Mouse (Mus musculus) MEL (cell line): ENCODE data around the gene Adam33. TPM values are rescaled to one million over a fixed set of nuclear protein-coding genes. Genes with fewer than 3 reads are reported as not detected.

Experiments
- DNase-seq: peaks from one replicate; pipeline ENCODE4 v3.0.0; 2011; ENCODE audit warnings: low read depth, low spot score
- H3K27ac ChIP-seq: 2 replicates; pipeline ENCODE4 v1.5.1; 2012; ENCODE audit warnings: low read depth, mild to moderate bottlenecking, control low read depth, low read length, moderate library complexity; ENCODE audit not compliant: control insufficient read depth
- H3K27me3 ChIP-seq, 2 experiments: fragments of 150-350 bp in 1 of 2; sonication (generic) in 1 of 2; 2 replicates each; pipeline ENCODE4 v1.6.1; 2012; ENCODE audit warnings: low read length in 2 of 2, mild to moderate bottlenecking in 2 of 2, improper control_type of control experiment in 1 of 2, moderate library complexity in 1 of 2; ENCODE audit not compliant: insufficient read depth in 2 of 2, control insufficient read depth in 1 of 2
- H3K36me3 ChIP-seq, 2 experiments: 2 replicates each; pipeline ENCODE4 v1.6.1; 2012 to 2014; ENCODE audit warnings: low read length in 2 of 2, improper control_type of control experiment in 1 of 2, inconsistent platforms in 1 of 2, mild to moderate bottlenecking in 1 of 2; ENCODE audit not compliant: insufficient read depth in 2 of 2, control insufficient read depth in 1 of 2
- H3K4me1 ChIP-seq, 2 experiments: fragments of 150-350 bp in 1 of 2; sonication (generic) in 1 of 2; 2 replicates each; pipeline ENCODE4 v1.6.1; 2012; ENCODE audit warnings: low read length in 2 of 2, improper control_type of control experiment in 1 of 2, mild to moderate bottlenecking in 1 of 2; ENCODE audit not compliant: insufficient read depth in 2 of 2, control insufficient read depth in 1 of 2
- H3K4me3 ChIP-seq, 2 experiments: fragments of 150-350 bp in 1 of 2; sonication (generic) in 1 of 2; 2 replicates each; pipeline ENCODE4 v1.5.1; 2012; ENCODE audit warnings: low read depth in 2 of 2, low read length in 2 of 2, mild to moderate bottlenecking in 2 of 2, moderate library complexity in 2 of 2, control low read depth in 1 of 2, improper control_type of control experiment in 1 of 2; ENCODE audit not compliant: control insufficient read depth in 1 of 2, insufficient read depth in 1 of 2
- H3K79me2 ChIP-seq: 2 replicates; pipeline ENCODE4 v1.6.1; 2012; ENCODE audit warnings: mild to moderate bottlenecking, low read length, moderate library complexity; ENCODE audit not compliant: control insufficient read depth, poor library complexity, insufficient read depth
- H3K9ac ChIP-seq: 2 replicates; pipeline ENCODE4 v1.6.1; 2012; ENCODE audit warnings: low read depth, mild to moderate bottlenecking, control low read depth, low read length, moderate library complexity; ENCODE audit not compliant: control insufficient read depth, poor library complexity, severe bottlenecking
- H3K9me3 ChIP-seq: fragments of 150-350 bp; sonication (generic); replicated peaks from 2 replicates; pipeline ENCODE4 v1.6.1; 2012; ENCODE audit warnings: mild to moderate bottlenecking, low read length, improper control_type of control experiment, moderate library complexity; ENCODE audit not compliant: insufficient read depth
- BHLHE40 ChIP-seq: IDR thresholded peaks from 2 replicates; pipeline ENCODE4 v1.6.1; 2012; ENCODE audit warnings: low read depth, mild to moderate bottlenecking, inconsistent platforms, low read length, improper control_type of control experiment, borderline replicate concordance
- CHD2 ChIP-seq: IDR thresholded peaks from 2 replicates; pipeline ENCODE4 v1.6.1; 2011; ENCODE audit warnings: low read length, improper control_type of control experiment
- E2F4 ChIP-seq: IDR thresholded peaks from 2 replicates; pipeline ENCODE4 v1.6.1; 2011; ENCODE audit warnings: low read depth, low read length, improper control_type of control experiment, borderline replicate concordance
- ELF1 ChIP-seq: IDR thresholded peaks from 2 replicates; pipeline ENCODE4 v1.6.1; 2014; ENCODE audit warnings: low read depth, mild to moderate bottlenecking, inconsistent platforms, low read length, improper control_type of control experiment, moderate library complexity
- EP300 ChIP-seq, 2 experiments: IDR thresholded peaks; 2 replicates each; pipeline ENCODE4 v1.6.1; 2011; ENCODE audit warnings: improper control_type of control experiment in 2 of 2, low read length in 2 of 2, low read depth in 1 of 2, mild to moderate bottlenecking in 1 of 2
- ETS1 ChIP-seq: IDR thresholded peaks from 2 replicates; pipeline ENCODE4 v1.6.1; 2012; ENCODE audit warnings: low read depth, mild to moderate bottlenecking, inconsistent platforms, low read length, improper control_type of control experiment, moderate library complexity
- GABPA ChIP-seq: IDR thresholded peaks from 2 replicates; pipeline ENCODE4 v1.6.1; 2012; ENCODE audit warnings: low read depth, mild to moderate bottlenecking, inconsistent platforms, low read length, improper control_type of control experiment, moderate library complexity
- GATA1 ChIP-seq: IDR thresholded peaks from 2 replicates; pipeline ENCODE4 v1.6.1; 2011; ENCODE audit warnings: low read depth, low read length, improper control_type of control experiment
- JUND ChIP-seq: IDR thresholded peaks from 2 replicates; pipeline ENCODE4 v1.6.1; 2011; ENCODE audit warnings: low read depth, mild to moderate bottlenecking, improper control_type of control experiment, low read length
- KAT2A ChIP-seq: conservative IDR thresholded peaks from 2 replicates; pipeline ENCODE4 v1.6.1; 2012; ENCODE audit warnings: low read depth, low read length, improper control_type of control experiment, inconsistent platforms
- MAFK ChIP-seq: IDR thresholded peaks from 2 replicates; pipeline ENCODE4 v1.6.1; 2011; ENCODE audit warnings: low read depth, mild to moderate bottlenecking, low read length, improper control_type of control experiment, borderline replicate concordance
- MXI1 ChIP-seq: IDR thresholded peaks from 2 replicates; pipeline ENCODE4 v1.6.1; 2011; ENCODE audit warnings: mild to moderate bottlenecking, low read depth, low read length, improper control_type of control experiment
- MYB ChIP-seq: IDR thresholded peaks from 2 replicates; pipeline ENCODE4 v1.6.1; 2011; ENCODE audit warnings: mild to moderate bottlenecking, low read depth, low read length, improper control_type of control experiment
- NELFE ChIP-seq: IDR thresholded peaks from 2 replicates; pipeline ENCODE4 v1.6.1; 2011; ENCODE audit warnings: low read depth, low read length, improper control_type of control experiment
- POLR2A ChIP-seq, 2 experiments: IDR thresholded peaks; 2 replicates each; pipeline ENCODE4 v1.6.1; 2011 to 2012; ENCODE audit warnings: low read length in 2 of 2, mild to moderate bottlenecking in 2 of 2, control low read depth in 1 of 2, improper control_type of control experiment in 1 of 2, low read depth in 1 of 2, moderate library complexity in 1 of 2; ENCODE audit not compliant: control insufficient read depth in 1 of 2, insufficient read depth in 1 of 2, poor library complexity in 1 of 2
- POLR2AphosphoS2 ChIP-seq: IDR thresholded peaks from 2 replicates; pipeline ENCODE4 v1.6.1; 2011; ENCODE audit warnings: low read length, improper control_type of control experiment
- POLR2AphosphoS5 ChIP-seq: IDR thresholded peaks from 2 replicates; pipeline ENCODE4 v1.6.1; 2012; ENCODE audit warnings: low read depth, borderline replicate concordance, mild to moderate bottlenecking, inconsistent platforms, low read length, moderate library complexity, mixed read lengths
- RCOR1 ChIP-seq: IDR thresholded peaks from 2 replicates; pipeline ENCODE4 v1.6.1; 2012; ENCODE audit warnings: low read depth, mild to moderate bottlenecking, inconsistent platforms, low read length, improper control_type of control experiment
- TAL1 ChIP-seq: IDR thresholded peaks from 2 replicates; pipeline ENCODE4 v1.6.1; 2012; ENCODE audit warnings: mild to moderate bottlenecking, inconsistent platforms, low read length, moderate library complexity, mixed read lengths
- TBP ChIP-seq: IDR thresholded peaks from 2 replicates; pipeline ENCODE4 v1.8.0; 2011; ENCODE audit warnings: low read depth, low read length, improper control_type of control experiment
- UBTF ChIP-seq: IDR thresholded peaks from 2 replicates; pipeline ENCODE4 v1.6.1; 2012; ENCODE audit warnings: low read depth, mild to moderate bottlenecking, inconsistent platforms, low read length, improper control_type of control experiment, moderate library complexity, borderline replicate concordance; ENCODE audit not compliant: insufficient read depth
- USF2 ChIP-seq, 2 experiments: IDR thresholded peaks; 2 replicates each; pipeline ENCODE4 v1.6.1; 2011 to 2012; ENCODE audit warnings: improper control_type of control experiment in 2 of 2, low read length in 2 of 2, borderline replicate concordance in 1 of 2, inconsistent platforms in 1 of 2, low read depth in 1 of 2, mild to moderate bottlenecking in 1 of 2; ENCODE audit not compliant: insufficient read depth in 1 of 2
- ZNF384 ChIP-seq: IDR thresholded peaks from 2 replicates; pipeline ENCODE4 v1.6.1; 2012; ENCODE audit warnings: low read depth, mild to moderate bottlenecking, inconsistent platforms, low read length, improper control_type of control experiment
- polyA plus RNA-seq, 2 experiments: library from polyadenylated mRNA; stranded (reverse) in 1 of 2; unstranded in 1 of 2; fragments of >175 nt in 1 of 2; fragments of >200 nt in 1 of 2; gene quantifications; 2 replicates each; pipeline versions ENCODE4 v1.2.1 to v1.2.4; 2012; ENCODE audit warnings: low replicate concordance in 2 of 2, low read depth in 1 of 2; ENCODE audit not compliant: insufficient read length in 2 of 2, insufficient read depth in 1 of 2, missing spikeins in 1 of 2
- total RNA-seq: library from RNA; depleted of rRNA; stranded (reverse); fragments of 300-350 nt; gene quantifications from 2 replicates; pipeline ENCODE4 v1.2.3, GENCODE M21; 2012

The Adam33 gene
- total and polyA plus RNA-seq, 3 experiments, result 0.12 to 0.28 TPM; not detected in 1

DNA sequence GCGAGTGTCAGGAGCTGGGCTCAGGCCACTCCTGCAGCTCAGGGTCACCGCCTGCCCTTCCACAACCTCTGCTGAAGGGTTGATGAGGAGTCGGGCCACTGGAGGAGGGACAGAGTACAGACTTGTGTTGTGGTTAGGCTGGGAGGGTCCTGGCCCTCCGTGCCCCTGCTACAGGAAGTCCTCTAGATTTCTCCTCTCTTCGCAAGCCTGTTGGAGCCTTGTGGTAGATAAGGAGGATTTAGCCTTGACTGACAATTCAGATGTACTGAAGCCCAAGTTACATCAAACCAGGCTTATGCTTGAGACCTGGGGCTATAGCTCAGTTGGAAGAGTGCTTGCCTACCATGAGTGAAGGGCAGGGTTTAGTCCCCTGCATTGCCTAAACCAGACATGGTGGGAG, 16.9 kb upstream of the Adam33 start:
- Histone ChIP-seq H3K27ac (no peak overlapping the region), H3K9ac (no peak overlapping the region), H3K27me3 (peaks cover 4% of the 10 kb centered on the region in 2 experiments; a peak in 3 of 4 replicates), H3K36me3 (no peaks in the 10 kb centered on the region), H3K9me3 (no peaks in the 10 kb centered on the region), H3K4me3 (no peak overlapping the region), H3K4me1 (no peaks in the 10 kb centered on the region; a peak in 1 of 4 replicates), H3K79me2 (no peaks in the 10 kb centered on the region)
- DNase-seq, result peak; percentile 64
- TF ChIP-seq GATA1 (peak; percentile 50), EP300 (IDR thresholded peaks at IDR 0.05; ENCODE audit: low read depth in 1 of 2, low read length in 2 of 2) (peak; percentile 23 to 30; a peak in 2 of 4 replicates), POLR2AphosphoS2 (no peak), CHD2 (no peak), BHLHE40 (no peak), TAL1 (peak; percentile 52), RCOR1 (peak; percentile 48), ETS1 (no peak), TBP (no peak)

DNA sequence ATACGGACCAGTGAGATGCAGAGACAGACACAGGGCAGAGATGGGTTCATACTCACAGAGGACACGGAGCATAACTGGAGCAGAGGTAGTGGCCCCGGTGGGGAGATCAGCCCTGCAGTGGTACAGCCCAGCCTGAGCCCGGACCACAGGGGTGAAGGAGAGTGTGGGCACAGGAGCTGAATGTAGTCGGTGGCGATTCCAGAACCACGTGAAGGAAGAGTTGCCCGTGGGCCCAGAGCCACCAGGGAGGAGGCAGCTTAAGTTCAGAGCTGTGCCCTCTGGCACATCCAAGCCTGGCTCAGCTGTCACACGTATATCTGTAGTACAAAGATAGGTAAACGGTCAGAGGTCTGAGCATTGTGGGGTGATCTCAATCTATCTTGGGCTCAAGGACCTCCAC, 8.9 kb upstream of the Adam33 start:
- Histone ChIP-seq H3K4me3 (no peak overlapping the region), H3K9me3 (no peaks in the 10 kb centered on the region), H3K4me1 (no peaks in the 10 kb centered on the region), H3K27ac (no peak overlapping the region), H3K36me3 (no peaks in the 10 kb centered on the region), H3K27me3 (peaks cover 0 to 6% of the 10 kb centered on the region in 2 experiments; a peak in 2 of 4 replicates), H3K9ac (no peak overlapping the region), H3K79me2 (no peaks in the 10 kb centered on the region)
- no peak for DNase-seq
- no peak for TF ChIP-seq RCOR1
- no peak for TF ChIP-seq E2F4
- TF ChIP-seq TAL1, result no peak
- no peak for TF ChIP-seq GABPA
- TF ChIP-seq MYB, result no peak
- no peak for TF ChIP-seq KAT2A
- TF ChIP-seq MXI1, result no peak
- no peak for TF ChIP-seq UBTF
- TF ChIP-seq POLR2AphosphoS5, result no peak
- no peak for TF ChIP-seq JUND
- TF ChIP-seq TBP, result no peak
- TF ChIP-seq NELFE, result no peak
- no peak for TF ChIP-seq ZNF384
- no peak for TF ChIP-seq GATA1
- TF ChIP-seq USF2 (IDR thresholded peaks at IDR 0.05; ENCODE audit: borderline replicate concordance in 1 of 2, insufficient read depth in 1 of 2, low read depth in 1 of 2, low read length in 2 of 2), result no peak
- TF ChIP-seq ELF1, result no peak
- no peak for TF ChIP-seq BHLHE40
- TF ChIP-seq POLR2A (IDR thresholded peaks at IDR 0.05; ENCODE audit: control insufficient read depth in 1 of 2, insufficient read depth in 1 of 2, low read depth in 1 of 2, low read length in 2 of 2, poor library complexity in 1 of 2), result no peak
- no peak for TF ChIP-seq MAFK
